Mouse (Mus musculus) lung, adult 2 months (tissue): ENCODE measurements at regions not wholly inside any gene's neighbourhood (a gene's known extent, or its start where the extent isn't known, plus 50 kb on each side); places are given as distances from the start of the nearest gene placed in this dataset.

ENCODE experiments used
- DNase-seq: peaks from one replicate; pipeline ENCODE4 v3.0.0; 2022
- H3K4me1 ChIP-seq: fragments of 200-500 bp; 2 replicates; pipeline ENCODE4 v1.6.1; 2011; ENCODE audit warnings: low read length; ENCODE audit not compliant: control insufficient read depth, insufficient read depth
- H3K4me3 ChIP-seq: fragments of 200-500 bp; replicated peaks from 2 replicates; pipeline ENCODE3; 2011; ENCODE audit warnings: low read depth, mild to moderate bottlenecking, control low read depth, low read length; ENCODE audit errors: extremely low read depth
- CTCF ChIP-seq: fragments of 200-500 bp; IDR thresholded peaks from 2 replicates; pipeline ENCODE4 v1.5.1; 2011; ENCODE audit warnings: mild to moderate bottlenecking, low read length, control low read depth; ENCODE audit not compliant: insufficient read depth
- POLR2A ChIP-seq: fragments of 200-500 bp; IDR thresholded peaks from 2 replicates; pipeline ENCODE4 v1.6.1; 2011; ENCODE audit warnings: low read depth, mild to moderate bottlenecking, control low read depth, low read length, borderline replicate concordance; ENCODE audit errors: extremely low read depth
- WGBS: fragments of 180-500 bp; shearing (Covaris S2); methylation state at CpG from one replicate; pipeline ENCODE4 v1.1.7; 2018; 5-methylcytosine and 5-hydroxymethylcytosine counted together

- H3K4me1 ChIP-seq, result peaks cover 8% of the 10 kb centered on the region
- no peak overlapping the region for H3K4me3 ChIP-seq
- 42% methylated on average over 2 of the region's 2 CpGs for WGBS
- DNase-seq, result no peak
- TF ChIP-seq CTCF (no peak), POLR2A (no peak)
Observed at GRCm38 (mm10) chr15:36719241-36719640, 288.3 kb downstream of the Zfp706 start.

- Histone ChIP-seq H3K4me3 (no peak overlapping the region), H3K4me1 (peaks cover 8% of the 10 kb centered on the region)
- TF ChIP-seq CTCF (no peak), POLR2A (no peak)
- WGBS, result 77% methylated on average over 6 of the region's 6 CpGs
- DNase-seq, result no peak
Observed at GRCm38 (mm10) chr15:36717835-36718234, 289.7 kb downstream of the Zfp706 start.

DNA sequence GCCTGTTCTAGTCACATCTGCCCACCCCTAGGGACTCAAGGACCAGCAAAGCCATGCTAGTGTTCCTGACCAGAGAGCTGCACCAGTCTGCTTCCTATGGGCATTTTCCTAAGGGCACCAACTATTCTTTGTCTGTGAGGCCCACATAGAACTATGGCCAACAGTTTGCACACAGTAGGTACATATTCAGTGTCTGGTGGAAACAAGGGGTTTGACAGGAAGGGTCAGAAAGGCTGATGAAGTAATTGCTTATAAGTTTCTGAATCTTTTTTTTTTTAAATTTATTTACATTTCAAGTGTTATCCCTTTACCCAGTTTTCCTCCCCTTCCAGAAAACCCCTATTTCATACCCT is 290.9 kb downstream of the Zfp706 start:
- H3K4me3 ChIP-seq, result no peak overlapping the region
- no peak for TF ChIP-seq CTCF
- TF ChIP-seq POLR2A, result no peak

DNA sequence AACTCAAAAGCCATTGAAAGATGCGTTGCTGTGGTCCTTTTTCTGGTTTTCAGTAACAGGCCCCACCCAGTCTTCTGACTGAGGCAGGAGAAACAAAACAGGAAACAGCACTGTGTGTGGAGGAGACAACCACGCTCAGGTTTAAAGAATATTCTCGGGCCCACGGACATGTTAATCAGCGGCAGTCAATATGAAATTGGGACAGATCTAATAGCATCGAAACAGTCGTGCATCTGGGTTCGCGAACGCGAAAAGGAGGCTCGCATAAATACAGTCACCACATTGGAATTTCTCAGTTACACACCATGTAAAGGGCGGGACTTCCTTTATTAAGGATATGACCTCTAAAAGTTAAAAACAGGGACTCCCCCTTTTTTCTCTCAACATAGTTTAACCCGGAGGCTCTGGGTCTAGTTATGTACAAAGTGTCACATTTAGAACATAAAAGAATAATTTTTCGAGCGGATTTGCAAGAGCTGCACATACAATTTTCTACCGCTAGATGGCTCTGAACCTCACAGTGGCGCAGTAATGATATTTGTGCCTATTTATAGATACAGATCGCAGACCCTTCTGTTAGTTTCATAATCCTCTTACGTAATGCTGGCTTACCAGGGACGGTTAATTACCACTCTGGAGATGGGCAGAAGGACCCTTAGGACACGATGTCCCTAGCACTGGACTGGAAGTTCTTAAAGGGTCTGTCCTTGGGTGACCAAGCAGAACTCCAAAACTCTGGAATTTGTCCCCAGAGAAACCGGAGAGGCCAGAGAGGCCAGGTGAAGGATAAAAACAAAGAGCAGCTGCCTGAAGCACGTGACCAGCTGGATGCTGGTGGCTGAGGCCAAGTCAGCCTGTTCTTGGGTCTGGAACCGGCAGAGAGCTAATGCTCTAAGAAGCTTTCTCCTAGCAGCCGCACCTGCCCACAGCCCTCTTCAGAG is 291.6 kb downstream of the Zfp706 start:
- TF ChIP-seq POLR2A, result peak; percentile 39; the same call in 1 of the 2 replicates
- TF ChIP-seq CTCF, result peak; percentile 53
- Histone ChIP-seq H3K4me3 (peak overlapping the region; percentile 35), H3K4me1 (peaks cover 8% of the 10 kb centered on the region)
- DNase-seq, result peak; percentile 78
- 4% methylated on average over 26 of the region's 26 CpGs for WGBS

More for the DNA sequence above, 290.9 kb downstream of the Zfp706 start:
- no peak for DNase-seq
- H3K4me1 ChIP-seq, result peaks cover 8% of the 10 kb centered on the region

- no peak for DNase-seq
- Histone ChIP-seq H3K4me1 (peaks cover 8% of the 10 kb centered on the region), H3K4me3 (no peak overlapping the region)
- 87% methylated on average over 6 of the region's 6 CpGs for WGBS
- TF ChIP-seq POLR2A (no peak), CTCF (no peak)
Observed at GRCm38 (mm10) chr15:36715159-36715558, 292.4 kb downstream of the Zfp706 start.

DNA sequence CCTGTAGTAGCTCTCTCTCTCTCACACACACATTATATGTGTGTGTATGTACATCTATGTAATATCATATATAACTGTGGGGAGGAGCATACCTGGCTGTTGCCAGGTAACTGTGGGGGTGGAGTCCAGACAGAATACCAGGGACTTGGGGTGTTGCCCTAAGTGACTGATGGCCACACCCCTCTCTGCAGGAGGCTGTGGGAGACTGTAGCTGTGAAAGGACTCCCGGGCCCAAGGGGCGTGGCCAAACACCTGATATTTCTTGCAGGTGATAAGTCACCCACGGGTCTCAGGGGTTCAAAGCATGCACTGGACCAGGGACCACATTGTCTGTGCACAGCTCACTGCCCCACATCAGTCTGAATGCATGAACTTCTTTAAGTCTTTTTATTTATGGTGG is 297.8 kb downstream of the Zfp706 start:
- Histone ChIP-seq H3K4me1 (no peaks in the 10 kb centered on the region), H3K4me3 (no peak overlapping the region)
- 47% methylated on average over 3 of the region's 3 CpGs for WGBS
- DNase-seq, result no peak
- TF ChIP-seq CTCF (no peak), POLR2A (no peak)

DNA sequence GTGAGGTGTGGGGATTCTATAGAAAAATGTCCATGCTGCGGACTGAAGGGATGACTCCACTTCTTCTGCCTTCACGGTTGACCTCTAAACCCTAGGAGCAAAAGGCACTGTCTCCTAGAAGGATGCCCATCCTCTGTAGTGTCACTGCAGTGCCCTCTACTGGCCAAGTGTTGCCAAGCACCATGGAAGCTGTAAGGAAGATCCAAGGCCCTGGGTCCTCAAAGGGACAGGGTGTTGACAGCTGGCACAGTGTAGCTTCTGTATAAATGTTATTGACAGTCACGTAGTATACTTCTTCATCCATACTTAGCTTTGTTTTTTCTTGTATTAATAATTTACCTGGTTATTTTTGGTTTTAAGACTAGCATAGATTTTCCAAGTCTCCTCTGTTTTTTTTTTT is 299.1 kb downstream of the Zfp706 start:
- Histone ChIP-seq H3K4me1 (no peaks in the 10 kb centered on the region), H3K4me3 (no peak overlapping the region)
- DNase-seq, result peak; percentile 81
- TF ChIP-seq POLR2A, result no peak
- peak; percentile 99 for TF ChIP-seq CTCF
- 12% methylated on average over 3 of the region's 3 CpGs for WGBS

DNA sequence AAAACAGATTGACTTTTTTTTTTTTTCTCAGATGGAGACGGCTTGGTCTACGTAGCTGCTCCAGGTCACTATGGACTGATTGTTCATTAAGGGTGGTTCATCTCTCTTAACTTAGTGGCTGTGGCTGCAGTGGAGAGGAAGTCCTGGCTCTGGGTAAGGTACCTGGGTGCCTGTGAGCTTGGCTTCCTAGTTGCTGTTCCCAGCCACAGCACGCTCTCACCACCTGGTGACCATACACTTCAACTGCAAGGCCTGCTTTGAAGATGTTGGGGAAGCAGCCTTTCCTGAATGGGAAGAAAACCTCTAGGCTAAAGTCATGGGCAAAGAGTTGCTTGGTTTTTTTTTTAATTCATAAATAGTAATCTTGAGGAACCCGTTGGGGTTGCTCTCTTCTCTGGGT is 301.6 kb downstream of the Zfp706 start:
- 42% methylated on average over 4 of the region's 4 CpGs for WGBS
- TF ChIP-seq POLR2A, result no peak
- TF ChIP-seq CTCF, result peak; percentile 81
- Histone ChIP-seq H3K4me3 (no peak overlapping the region), H3K4me1 (no peaks in the 10 kb centered on the region)
- peak; percentile 41 for DNase-seq

- TF ChIP-seq CTCF, result no peak
- TF ChIP-seq POLR2A, result no peak
- Histone ChIP-seq H3K4me3 (no peak overlapping the region), H3K4me1 (no peaks in the 10 kb centered on the region)
- 37% methylated on average over 2 of the region's 2 CpGs for WGBS
- DNase-seq, result no peak
Observed at GRCm38 (mm10) chr15:36705391-36705790, 302.2 kb downstream of the Zfp706 start.

GRCm38 (mm10) chr15:36701846-36702245 is 305.7 kb downstream of the Zfp706 start:
- no peak for DNase-seq
- H3K4me3 ChIP-seq, result no peak overlapping the region
- no peak for TF ChIP-seq POLR2A
- no peak for TF ChIP-seq CTCF
- no peaks in the 10 kb centered on the region for H3K4me1 ChIP-seq
- WGBS, result 44% methylated on average over 8 of the region's 8 CpGs

DNA sequence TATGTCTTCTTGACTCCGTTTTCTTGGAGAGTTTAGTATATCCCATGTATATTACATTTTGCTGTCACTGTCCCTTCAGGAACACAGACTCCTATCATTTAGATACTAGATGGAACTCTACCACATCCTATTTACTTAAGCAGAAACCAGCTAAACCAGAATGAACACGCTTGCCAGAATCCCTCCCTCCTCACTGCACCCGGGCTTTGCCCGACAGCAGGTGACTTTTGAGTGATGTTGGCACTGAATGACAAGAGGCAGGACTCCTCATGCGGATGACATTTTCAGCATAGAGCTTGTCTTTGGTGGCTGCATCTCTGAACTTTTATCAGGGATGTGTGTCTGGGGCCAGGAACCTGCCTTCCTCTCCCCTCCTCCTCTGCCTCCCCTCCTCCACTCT is 307.4 kb downstream of the Zfp706 start:
- no peak for DNase-seq
- 64% methylated on average over 5 of the region's 5 CpGs for WGBS
- Histone ChIP-seq H3K4me3 (no peak overlapping the region), H3K4me1 (0 out of 2 replicates have a peak, but pooled peaks cover 2% of the 10 kb centered on the region)
- TF ChIP-seq CTCF (no peak), POLR2A (no peak)
